Mouse (Mus musculus): Measurements from ENCODE around the gene Tubb4b. TPM values are rescaled to one million over a fixed set of nuclear protein-coding genes. Genes with fewer than 3 reads are reported as not detected.
A peak's percentile ranks its signal among the peaks of the same experiment; 100 is the strongest.

The Tubb4b gene
- total RNA-seq, 2 experiments from 2014 or later, result 358 to 360 TPM

- no peak for DNase-seq (ENCODE audit: low spot score in 2 of 2)
Observed at GRCm38 (mm10) chr2:25246183-25247072, 21.9 kb upstream of the Tubb4b start, which contains the start of gene AL732309.1. TSS of gene AL732309.1 (minus strand) at chr2:25246863.

- DNase-seq (ENCODE audit: low spot score in 2 of 2), result no peak
Observed at GRCm38 (mm10) chr2:25244144-25244543, 19.6 kb upstream of the Tubb4b start.

- DNase-seq (ENCODE audit: low spot score in 2 of 2), result no peak
Observed at GRCm38 (mm10) chr2:25243342-25243741, 18.8 kb upstream of the Tubb4b start.

DNA sequence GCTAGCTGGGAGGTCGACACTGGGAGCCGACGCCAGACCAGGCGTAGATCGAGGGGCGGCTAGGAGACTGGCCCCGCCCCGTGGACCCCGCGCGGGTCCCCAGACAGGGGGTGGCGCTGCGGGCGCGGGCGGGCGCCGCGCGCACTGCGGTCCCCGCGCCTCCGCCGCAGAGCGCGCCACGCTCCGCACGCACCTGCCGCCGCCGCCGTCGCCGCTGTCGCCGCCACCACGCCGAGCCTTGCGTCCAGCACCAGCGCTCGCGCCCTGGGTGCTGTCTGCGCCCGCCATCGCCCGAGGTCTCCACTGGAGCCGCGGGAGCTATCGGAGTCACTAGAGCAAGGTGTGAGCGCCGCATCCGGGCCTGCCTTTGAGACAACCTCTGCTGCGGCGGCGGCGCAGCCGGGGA, 17.6 kb upstream of the Tubb4b start, which contains the start of the genes Rnf208 and Cysrt1:
Gene Rnf208, plus strand, starts transcription at position 155 of the 406 bp plus-strand sequence.
Gene Cysrt1, minus strand, starts transcription at position 352 of the 406 bp plus-strand sequence.
- DNase-seq (ENCODE audit: low spot score in 2 of 2), result peak; percentile 45 to 62

DNA sequence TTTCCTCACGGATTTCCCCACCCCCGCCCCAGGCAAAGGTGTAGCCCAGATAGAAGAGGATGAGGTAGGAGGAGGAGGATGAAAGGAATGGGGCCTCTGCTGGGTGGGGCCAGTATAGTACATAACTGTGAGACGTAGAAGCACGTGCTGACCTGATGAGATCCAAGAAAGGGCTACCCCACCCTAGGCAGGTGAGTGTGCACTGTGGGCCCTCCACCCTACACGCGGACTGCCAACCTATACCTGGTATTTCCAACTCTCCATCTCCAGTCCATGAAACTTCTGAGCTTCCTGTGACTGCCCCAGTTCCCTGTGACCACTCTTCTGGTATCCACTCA, 16.9 kb upstream of the Tubb4b start:
- no peak for DNase-seq (ENCODE audit: low spot score in 2 of 2)

DNA sequence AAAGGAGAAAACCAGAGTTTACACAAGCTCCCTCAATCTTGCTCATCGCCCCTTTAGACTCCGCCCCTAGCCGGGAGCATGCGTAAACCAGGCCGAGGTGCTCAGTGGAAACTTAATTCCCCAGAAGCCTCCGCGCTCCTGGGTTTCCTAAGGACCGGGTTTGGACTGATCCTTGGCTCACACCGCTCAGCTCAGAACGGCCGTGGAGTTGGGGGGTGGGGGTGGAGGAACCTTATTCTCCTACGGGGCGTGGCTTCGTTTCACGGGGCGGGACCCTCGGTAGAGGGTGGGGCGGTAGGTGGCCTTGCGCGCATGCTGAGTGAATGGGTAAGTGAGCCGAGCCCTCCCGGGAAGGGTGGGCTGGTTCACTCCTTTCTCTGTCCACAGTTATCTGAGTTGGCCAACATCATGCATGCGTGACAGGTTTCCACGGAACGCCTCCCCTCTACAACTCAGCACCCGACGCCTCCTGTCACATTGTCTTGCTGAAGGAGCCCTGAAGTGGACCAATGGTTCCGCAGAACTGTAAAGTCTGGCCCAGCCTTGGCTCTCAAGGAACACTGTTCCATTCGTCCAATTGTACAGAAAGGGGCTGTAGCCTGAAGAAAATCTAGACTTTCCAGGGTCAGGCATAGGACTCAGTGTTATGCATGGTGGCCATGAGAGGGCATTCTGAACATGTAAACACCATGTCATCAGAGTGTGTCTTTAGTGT, 16.4 kb upstream of the Tubb4b start:
- peak; percentile 69 to 75 for DNase-seq (ENCODE audit: low spot score in 2 of 2)

GRCm38 (mm10) chr2:25240310-25240709, 15.8 kb upstream of the Tubb4b start:
- DNase-seq (ENCODE audit: low spot score in 2 of 2), result no peak

DNA sequence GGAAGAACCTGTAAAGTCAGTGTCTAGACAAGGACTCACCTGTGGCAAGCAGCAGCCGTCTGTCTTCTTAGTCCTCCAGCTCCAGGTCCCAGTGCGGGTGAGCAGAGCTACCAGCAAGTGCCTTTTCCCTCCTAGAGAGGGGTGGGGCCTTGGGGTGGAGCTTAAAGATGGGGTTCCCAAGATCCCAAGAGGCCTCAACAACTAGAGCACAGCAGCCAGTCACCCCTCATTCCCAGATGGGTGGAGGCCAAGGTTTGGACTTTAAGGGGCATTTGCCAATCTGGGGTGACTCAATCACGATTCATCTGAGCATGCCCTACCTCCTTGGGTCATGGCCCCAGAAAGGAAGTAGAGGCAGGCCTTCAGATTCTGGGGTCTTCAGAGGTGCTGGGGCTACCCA, 15.3 kb upstream of the Tubb4b start:
- DNase-seq (ENCODE audit: low spot score in 2 of 2), result no peak

DNA sequence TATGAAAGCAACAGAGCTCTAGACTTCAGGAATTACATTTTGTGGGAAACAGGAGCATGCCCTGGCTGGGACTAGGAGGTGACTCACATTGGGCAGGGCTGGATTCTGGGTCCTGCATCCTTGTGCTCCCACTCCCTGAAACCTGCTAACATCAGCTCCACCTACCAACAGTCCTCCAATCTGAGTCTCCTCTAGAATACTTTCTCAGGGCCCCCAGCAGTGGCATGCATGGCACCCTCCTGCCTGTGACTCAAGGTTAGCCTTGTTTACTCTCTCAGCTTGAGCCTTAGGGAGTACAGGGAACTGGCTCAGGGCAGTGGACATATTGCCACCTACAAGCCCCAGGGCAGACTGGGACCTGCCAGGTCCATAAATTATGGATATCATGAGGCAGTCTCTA, 13.6 kb upstream of the Tubb4b start:
- no peak for DNase-seq (ENCODE audit: low spot score in 2 of 2)

GRCm38 (mm10) chr2:25237522-25237921, 13.0 kb upstream of the Tubb4b start:
- DNase-seq (ENCODE audit: low spot score in 2 of 2), result no peak

DNA sequence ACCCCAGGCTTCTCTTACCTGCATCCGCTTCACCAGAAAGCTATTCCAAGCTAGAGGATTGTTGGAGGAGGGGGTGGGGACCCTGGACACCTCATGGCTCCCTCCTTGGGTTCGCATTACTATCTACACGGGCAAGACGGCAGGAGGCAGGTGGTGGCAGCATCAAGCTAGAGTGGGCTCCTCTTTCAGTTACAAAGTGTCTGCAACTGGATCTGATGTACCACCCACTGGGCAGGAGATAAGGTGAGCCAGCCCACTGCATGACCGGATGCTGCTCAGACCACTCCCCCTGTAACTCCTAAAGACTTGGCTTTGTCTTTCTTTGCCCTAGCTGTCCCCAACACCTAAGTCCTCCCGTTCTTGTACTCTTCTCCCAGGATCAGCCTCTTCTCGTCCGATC, 12.1 kb upstream of the Tubb4b start, which contains the start of gene Rnf224:
Gene Rnf224, minus strand, starts transcription at position 174 of the 400 bp plus-strand sequence.
- no peak for DNase-seq (ENCODE audit: low spot score in 2 of 2)

DNA sequence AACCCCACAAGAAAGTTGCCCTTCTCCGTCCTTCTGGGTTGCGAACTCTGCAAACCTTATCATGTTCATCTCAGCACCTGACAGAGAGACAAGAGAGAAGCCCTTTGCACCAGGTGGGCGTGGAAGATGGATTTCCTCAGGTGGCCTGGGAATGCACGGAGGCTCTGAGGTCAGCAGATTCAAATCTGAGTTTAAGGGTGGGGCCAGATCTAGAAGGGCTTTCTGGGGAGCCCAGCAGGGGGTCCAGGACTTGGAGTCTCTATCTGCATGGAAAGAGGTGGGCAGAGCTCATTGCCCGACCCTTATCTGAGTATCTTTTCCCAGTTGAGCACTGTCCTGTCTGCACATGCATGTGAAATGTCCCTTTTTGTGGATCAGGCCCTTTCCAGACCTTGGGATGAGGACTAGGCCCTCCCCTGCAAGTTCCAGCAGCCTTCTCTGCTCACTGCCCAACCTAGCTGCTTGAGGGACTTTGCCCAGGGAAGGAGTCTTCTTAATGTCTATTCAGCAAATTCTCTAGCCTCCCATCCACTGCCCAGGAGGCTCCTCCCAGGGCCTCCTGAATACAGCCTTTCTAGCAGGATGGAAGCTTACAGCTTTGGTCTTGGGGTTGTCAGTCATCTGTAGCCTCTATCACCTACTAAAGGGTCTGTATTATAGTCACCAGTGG, 10.2 kb upstream of the Tubb4b start:
- no peak for DNase-seq (ENCODE audit: low spot score in 2 of 2)

DNA sequence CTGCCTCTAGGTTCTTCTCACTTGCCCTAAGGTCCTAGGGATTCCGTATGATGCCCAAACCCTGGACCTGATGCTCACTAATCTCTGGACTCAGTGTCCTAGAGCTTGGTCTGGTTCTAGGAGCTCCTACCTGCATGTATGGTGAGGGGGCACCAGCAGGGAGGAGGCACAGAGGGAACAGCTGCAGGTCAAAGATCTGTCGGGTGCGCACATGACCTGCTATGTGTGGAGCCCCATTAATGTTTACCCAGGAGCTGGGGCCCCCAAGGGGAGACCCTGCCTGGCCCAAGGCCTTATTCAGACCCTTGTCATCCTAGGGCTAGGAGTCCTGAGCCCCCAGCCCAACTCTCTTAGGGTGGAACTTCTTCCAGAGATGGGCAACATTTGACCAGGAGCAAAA, 9.5 kb upstream of the Tubb4b start, which contains the start of gene Slc34a3:
Gene Slc34a3, minus strand, starts transcription at position 315 of the 400 bp plus-strand sequence.
- DNase-seq (ENCODE audit: low spot score in 2 of 2), result no peak

DNA sequence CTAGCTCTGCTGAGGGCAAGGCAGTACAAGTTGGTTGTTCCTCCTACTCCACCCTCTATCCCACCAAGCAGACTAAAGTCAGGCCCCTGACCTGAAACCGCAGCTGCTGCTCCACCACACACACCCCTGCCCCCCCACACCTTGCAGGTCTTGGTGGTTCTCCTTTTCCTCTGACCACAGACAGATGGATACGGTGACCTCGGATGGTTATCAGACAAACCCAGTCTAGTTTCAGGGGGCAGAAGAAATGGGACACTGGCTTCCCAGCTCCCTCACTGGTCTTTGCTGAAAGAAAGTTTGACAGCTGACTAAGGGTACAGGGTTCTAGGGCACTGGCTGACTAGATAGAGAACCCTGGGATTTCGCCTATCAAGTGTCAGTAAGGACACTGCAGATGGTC, 8.9 kb upstream of the Tubb4b start:
- DNase-seq (ENCODE audit: low spot score in 2 of 2), result no peak

DNA sequence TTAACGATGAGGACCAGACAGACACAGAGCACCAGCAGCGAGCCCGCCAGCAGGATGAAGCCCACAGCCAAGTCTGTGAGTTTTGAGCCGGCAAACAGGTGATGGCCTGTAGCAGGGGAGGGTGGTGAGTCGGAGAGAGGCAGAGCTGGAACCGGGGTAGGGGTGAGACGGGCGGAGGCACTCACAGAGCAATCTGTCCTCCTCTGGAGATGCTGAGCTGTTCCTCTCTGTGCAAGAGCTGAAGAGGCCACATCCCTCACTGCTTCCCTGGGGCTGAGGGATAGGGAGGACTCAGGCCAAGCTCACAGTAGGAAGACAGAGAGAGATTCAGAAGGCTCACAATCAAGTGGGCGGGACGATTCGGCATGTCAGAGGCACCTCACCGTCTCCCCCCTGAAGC, 6.5 kb upstream of the Tubb4b start:
- no peak for DNase-seq (ENCODE audit: low spot score in 2 of 2)

DNA sequence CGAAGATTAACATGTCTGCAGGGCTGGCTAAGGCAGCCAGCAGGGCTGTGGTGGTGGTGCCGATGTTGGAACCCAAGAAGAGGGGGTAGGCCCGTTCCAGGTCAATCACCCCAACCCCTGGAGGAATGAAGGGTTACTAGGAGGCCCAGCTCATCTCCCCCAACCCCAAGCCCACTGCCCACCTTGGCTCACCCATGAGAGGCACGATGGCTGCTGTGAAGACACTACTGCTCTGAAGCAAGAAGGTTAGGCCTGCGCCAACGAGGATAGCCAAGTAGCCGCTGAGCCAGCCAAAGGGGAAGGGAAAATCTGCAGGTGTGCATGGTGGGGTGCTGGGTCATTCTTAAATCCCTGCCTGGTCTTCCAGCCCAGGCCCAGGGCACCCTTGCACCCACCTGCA, 6.1 kb upstream of the Tubb4b start:
- DNase-seq (ENCODE audit: low spot score in 2 of 2), result no peak

DNA sequence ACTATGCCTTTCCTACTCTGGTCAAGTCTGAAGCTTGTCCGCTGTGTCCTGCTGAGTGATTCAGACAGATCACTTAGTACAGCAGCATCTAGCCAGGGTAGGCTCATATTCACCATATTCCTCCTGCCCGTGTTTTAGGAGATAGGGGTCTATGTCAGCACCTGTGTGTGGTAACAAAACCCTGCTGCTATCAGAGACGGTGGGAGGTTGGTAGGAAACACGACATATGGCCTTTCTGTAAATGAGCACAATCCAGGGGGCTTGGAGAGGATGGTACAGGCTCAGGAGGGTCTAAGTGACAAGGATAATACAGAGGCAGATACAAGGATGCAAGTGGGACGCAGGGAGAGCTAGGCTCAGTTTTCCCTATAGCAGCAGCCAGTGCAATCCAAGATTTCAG, 5.1 kb upstream of the Tubb4b start:
- DNase-seq (ENCODE audit: low spot score in 2 of 2), result no peak

DNA sequence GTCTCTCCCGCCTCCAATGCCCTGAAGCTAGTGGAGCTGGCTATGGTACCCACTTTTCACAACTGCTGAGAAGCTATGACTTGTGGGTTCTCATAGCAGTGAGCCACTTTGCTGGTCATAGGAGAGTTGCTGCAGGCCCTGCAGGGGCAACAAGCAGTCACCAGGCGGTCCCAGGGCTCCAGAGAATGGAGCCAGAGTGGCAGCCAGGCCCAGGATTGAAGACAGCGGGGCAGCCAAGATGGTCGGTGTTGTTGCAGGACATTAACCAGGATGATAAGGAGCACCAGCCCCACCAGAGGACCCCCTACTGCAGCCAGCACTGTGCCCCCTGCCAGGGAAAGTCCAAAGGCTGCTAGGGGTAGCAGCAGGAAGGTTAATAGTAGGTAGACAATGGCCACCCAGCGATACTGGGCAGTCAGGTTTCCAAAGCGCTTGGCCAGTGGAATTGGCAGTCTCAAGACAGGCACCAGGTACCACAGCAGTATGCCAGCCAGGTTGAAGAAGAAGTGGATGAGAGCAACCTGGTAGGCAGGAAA, 4.6 kb upstream of the Tubb4b start:
- DNase-seq (ENCODE audit: low spot score in 2 of 2), result no peak

GRCm38 (mm10) chr2:25228431-25228889, 4.0 kb upstream of the Tubb4b start:
- DNase-seq (ENCODE audit: low spot score in 2 of 2), result peak; percentile 79 to 81

DNA sequence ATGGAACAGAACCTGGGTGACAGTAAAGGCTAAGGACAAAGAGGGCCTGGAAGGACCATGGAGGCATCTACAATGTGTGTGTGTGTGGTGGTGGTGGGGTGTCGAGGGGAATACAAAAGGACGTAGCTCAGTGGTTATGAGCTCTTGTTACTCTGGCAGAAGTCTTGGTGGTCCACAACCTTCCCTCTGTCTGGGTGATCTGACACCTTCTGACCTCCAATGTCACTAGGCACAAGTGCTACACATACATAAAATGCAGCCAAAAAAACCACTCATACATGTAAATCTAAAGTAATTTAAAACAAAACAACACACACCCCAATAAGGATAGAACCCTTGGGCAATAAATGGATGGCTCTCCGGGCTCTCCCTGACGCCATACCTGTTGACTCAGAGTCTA, 2.9 kb upstream of the Tubb4b start:
- no peak for DNase-seq (ENCODE audit: low spot score in 2 of 2)

GRCm38 (mm10) chr2:25226864-25227263, 2.4 kb upstream of the Tubb4b start:
- no peak for DNase-seq (ENCODE audit: low spot score in 2 of 2)
